Mouse (Mus musculus) CD4-positive, CD25-positive, alpha-beta regulatory T cell, adult 4 months (primary cell): ENCODE data around the gene Rps4x. TPM values are rescaled to one million over a fixed set of nuclear protein-coding genes. Genes with fewer than 3 reads are reported as not detected.
A peak's percentile ranks its signal among the peaks of the same experiment; 100 is the strongest.
"Not testable (repeated sequence)": the region's sequence is repeated elsewhere in the genome, so short reads cannot be mapped to it uniquely, and the experiment has no call there.

ENCODE experiments used
- ATAC-seq: one replicate; pipeline ENCODE4 v1.8.0; 2017
- polyA plus RNA-seq, 2 experiments: library from polyadenylated mRNA; unstranded; fragments of 100-300 nt; shearing (Covaris generic); gene quantifications; one replicate each; pipeline ENCODE4 v1.2.1; 2017

Rps4x gene
- 1,000 to 10,000 TPM; 1,685 to 1,975 TPM for polyA plus RNA-seq

DNA sequence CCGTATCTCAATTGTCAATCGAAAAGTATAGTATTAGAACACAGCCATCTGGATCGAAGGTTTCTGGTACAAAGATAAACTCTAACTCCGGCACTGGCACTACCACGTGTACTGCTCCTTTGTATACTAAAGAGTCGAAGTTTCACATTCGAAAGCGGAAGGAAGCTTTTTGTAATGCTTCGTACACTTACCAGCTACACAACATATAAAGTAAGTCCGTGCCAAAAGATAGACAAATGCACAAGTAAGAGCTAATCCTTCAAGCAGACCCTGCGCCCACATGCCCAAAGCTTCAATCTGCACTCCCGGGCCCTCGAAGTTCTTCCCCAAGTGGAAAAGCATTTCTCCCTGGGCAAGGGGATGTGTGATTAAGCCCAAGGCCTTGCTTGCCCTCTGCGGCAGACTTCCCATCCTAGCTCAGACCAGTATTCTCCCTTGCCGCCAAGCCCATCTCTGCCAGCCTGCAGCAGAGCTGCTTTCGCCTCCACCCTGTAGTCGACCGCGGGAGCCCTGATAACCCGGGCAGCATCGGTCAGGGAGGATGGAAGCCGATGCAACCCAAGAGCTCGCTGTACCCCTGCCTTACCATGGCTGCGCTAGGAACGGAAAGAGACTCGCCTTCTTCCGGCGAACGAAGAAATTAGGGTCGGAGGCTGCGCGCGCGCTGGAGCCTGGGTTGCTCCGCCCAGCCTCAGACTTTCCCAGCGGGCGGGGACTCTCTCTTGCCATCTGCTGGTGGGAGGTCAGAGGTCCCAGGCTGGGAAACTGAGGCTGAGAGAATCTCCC, at the start of gene Rps4x:
Gene Rps4x, minus strand, starts transcription at position 683 of the 786 bp plus-strand sequence.
- peak; percentile 95 for ATAC-seq

DNA sequence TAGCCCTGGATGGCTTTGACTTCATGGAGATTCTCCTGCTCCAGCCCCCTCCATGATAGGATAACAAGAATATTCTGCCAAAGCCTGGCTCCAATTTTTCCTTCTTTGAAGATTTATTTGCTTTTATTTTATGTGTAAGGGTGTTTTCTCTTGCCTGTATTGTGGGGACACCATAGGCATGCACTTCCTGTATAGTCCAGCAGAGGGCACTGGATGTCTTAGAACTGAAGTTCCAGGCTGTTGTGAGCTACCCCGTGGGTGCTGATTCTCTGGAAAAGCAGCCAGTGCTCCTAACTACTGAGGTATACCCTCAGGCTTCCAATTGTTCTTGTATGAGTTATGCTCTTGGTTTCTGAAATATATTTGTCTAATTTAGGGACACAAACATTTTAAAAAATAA, 29.9 kb upstream of the Rps4x start:
- ATAC-seq = no peak

DNA sequence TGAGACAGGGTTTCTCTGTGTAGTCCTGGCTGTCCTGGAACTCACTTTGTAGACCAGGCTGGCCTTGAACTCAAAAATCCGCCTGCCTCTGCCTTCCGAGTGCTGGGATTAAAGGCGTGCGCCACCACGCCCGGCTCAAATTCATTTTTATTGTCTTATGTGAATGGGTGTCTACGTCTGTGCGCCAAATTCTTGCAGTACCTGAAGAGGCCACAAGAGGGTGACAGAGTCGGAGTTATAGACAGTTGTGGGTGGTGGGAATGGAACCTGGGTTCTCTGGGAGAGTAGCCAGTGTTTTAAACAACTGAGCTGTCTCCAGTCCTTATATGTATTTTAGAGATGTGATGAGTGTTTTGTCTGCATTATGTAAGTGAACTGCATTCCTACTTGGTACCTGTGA, 26.2 kb upstream of the Rps4x start:
- not testable (repeated sequence) for ATAC-seq

DNA sequence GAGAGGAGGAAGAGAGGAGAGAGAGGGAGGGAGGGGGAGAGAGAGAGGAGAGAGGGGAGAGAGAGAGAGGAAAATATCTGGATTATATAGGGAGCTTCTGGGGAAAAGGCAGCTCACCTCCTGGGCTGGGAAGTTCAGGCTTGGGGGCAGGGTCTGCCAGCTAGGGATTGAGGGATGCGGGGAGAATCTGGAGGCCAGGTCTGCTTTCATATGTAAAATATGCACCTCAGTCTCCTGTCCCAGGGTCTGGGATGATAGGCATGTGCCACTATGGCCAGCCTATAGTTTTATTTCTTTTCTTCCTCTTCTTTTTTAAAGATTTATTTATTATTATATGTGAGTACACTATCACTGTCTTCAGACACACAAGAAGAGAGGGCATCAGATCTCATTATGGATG, 1.6 kb upstream of the Rps4x start:
- no peak for ATAC-seq

DNA sequence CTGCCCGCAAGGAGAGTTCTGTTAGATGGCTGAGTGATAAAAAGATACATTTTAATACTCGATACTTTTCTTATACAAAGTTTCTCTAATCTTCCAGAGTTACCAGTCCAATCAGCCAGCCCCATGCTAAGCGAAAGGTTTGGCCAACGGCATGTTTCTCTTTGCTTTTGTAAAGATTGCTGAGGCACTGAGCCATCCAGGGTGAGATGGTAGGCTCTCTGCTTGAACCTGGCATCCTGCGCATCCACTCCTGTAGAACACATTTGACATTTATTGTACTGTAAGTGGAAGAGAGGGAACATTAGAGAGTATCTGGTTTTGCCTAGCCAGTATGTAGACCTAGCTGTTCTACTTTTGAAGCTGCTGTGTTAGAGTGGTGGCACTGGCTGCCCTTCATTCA, 387 bp upstream of the Rps4x start:
- ATAC-seq = no peak

DNA sequence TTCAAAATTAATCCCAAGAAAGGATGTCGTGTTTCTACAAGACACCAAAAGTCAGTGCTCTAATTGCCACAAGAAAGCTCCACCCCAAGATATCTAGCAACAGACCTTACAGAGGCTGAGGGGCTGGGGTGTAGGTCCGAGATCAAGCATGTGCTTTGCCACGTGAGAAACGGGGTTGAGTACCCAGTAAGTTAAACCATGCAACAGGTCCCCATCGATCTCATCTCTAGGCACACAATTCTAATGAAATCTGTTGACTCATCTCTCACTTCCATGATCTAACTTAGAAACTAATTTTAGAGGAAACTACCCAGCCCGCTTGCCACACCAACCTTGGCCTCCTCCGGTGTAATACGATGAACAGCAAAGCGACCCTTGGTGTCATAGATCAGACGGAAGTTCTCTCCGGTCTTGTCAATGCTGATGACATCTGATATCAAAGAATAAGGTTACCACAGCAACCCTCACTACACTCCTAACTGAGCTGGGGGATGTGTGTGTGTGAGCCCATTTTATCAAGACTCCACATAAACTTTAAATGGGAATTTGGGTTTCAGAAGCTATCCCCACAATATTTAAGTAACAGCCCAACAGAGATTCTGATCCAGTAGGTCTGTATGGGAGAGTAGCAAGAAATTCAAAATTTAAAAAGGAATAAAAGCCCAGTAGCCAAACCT, 2.0 kb downstream of the Rps4x start:
- ATAC-seq = peak; percentile 18

DNA sequence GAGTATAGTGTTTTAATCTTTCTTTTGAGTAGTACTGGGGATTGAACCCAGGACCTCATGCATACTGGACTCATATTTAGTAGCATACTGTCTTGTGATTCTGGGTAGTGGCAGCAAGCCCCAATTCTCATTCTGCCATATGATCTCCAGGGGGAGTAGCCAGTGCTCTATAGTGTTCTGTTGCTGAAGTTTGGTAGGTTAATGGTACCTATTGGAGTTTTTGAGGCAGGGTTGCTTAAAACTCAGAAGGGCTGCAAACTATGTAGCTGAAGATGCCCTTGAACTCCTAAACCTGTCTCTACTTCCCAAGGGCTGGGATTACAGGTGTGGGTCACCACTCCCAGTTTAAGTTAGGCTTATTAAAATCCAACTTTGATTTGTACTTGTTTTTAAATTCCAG, 6.6 kb downstream of the Rps4x start:
- ATAC-seq = no peak

DNA sequence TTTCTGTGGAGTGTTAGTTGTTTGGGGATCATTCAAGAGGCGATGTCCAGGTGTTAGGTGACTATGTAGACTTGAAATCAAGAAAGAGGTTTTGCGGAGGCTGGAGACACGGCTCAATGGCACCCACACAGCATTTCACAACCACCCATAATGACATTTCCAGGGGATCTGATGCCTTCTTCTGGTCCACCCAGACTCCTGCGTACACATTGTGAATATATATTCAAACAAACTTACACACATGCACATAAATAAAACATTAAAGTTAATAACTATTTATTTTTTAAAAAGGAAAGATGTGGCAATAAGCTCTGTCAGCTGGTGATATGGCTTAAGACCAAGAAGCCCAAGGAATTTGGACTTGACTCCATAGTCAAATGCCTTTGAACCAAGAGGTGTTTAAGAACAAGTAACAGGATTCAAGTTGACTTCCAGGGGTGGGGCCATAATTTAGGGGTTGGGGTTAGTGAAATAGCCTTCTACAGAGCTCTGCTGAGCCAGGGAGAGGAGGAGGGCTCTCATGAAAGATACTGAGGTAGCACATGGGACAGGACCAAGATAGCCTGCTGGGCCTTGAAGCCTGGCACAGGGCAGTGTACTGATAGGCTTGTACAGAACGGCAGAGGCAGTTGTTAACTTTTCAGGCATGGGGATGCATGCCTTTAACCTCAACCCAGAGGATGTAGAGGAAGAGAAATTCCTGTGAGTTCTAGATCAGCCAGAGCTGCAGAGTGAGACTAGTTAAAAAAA, 13.5 kb downstream of the Rps4x start:
- ATAC-seq = no peak

DNA sequence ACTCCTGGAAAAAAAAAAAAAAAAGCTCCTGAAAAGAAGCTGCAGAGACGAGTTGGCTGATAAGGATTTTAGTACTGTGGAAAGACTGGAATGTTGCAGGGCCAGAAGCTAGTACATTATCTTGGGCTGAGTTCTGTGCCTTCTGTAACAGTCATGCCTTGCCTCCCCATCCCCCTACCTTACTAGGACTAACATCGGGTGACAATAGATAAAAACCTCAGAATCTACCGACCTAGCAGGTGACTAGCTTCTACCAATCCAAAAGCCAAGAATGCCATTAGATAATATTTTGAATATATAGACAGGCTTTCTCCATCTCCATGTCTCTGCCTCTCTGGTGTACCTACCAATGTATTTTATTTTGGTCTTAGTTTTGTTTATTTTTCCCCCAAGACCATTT, 18.3 kb downstream of the Rps4x start:
- no peak for ATAC-seq

DNA sequence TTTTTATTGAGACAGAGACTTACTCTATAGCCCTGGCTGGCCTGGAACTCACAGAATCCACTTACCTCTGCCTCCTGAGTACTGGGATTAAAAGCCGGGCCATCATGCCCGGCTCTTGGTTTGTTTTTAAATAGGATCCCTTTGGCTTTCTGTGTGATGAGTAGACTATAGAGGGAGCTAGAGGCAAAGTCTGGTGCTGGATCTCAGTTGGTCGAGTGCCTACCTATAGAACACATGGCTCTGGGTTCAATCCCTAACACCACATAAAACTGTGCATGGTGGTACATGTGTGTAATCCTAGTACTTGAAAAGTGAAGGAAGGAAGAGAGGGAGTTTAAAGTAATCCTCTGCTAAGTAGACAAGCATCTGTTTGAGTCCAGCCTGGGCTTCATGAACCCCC, 19.1 kb downstream of the Rps4x start:
- ATAC-seq = no peak

DNA sequence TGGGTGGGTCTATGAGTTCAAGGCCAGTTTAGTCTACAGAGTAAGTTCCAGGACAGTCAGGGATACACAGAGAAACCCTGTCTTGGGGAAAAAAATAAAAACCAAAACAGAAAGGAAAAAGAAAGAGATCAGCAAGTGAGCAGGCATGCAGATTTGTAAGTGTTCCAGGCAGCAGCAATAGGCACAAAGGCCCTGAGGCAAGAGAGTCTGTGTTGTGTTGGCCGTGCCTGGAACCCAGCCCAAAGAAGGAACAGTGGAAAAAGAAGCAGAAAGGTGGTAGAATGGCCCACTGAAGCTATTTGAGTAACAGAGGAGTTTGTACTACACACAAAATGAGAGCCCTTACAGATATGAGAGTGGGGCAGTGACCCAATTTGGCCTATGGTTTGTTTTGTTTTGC, 19.5 kb downstream of the Rps4x start:
- ATAC-seq = no peak

DNA sequence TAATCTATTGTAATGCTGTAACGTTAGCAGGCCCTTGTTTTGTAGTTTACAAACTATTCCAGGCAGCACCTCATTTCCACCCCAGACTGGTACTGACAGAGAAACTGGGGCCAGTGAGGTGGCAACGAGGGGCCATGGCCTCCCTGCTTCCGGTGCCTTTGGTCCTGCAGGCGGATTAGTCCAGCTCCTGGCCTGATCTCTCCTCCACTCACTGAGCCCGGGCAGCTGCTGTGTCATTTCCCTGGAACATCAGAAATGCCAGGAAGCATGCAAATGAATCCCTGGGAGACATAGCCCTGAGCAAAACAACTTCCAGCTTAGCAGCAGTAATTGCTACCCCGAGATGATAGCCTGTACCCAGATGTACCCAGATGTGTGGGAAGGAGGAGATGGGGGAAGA, 22.2 kb downstream of the Rps4x start:
- ATAC-seq = no peak

DNA sequence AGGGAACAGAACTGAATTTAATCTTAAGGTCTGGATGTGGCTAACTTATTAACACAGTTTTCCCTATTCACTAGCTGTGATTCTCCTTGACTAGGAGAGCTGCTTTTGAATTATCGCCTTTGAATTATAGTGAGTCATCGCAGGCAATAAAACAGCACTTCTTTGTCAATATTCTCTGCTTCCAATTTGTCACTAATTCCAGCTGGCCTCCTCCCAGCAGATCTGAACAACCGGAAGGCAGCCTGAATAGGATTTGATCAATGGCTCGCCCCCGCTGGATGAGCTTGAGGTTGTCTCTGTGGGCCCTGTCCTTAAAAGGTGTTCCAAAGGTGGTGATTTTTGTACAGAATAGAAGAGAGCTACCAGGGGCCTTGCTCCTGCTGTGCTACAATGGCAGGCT, 22.7 kb downstream of the Rps4x start:
- no peak for ATAC-seq

DNA sequence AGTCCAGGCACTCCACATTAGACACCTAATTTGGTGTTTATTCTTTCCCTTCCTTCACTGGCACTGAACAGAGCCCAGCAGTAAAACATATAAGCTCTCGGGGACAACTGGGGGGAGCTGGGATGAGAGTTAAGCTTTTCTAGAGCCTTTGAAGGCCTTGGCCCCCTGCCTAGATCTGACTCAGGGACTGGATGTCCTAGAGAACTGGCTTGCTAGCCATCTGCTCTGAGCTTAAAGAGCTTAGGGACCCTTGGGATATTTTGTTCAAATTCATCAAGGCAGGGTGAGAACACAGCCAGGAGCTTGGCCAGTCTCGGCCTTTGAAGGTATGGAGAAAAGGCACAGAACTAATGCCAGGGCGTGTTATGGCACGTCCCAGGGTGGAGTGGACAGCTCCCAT, 25.7 kb downstream of the Rps4x start:
- ATAC-seq = no peak

DNA sequence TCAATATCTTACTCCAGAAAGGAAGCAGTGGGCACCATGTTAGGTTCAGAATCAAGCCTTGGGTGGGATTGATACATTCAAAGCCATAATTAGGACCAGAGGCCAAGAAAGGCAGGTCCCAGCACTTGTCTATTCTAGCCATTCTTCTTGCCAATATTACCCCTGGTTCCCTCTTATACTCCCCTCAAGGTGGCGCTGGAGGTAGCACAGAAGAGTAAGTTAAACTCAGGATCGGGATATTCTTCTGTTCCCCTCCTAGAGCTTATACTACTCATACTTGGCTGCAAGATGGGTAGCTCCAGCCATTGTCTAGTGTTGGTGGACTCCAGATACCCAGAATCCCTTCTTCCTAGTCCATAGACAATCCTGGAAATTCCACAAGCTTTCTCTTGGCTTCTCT, 26.1 kb downstream of the Rps4x start:
- ATAC-seq = no peak

DNA sequence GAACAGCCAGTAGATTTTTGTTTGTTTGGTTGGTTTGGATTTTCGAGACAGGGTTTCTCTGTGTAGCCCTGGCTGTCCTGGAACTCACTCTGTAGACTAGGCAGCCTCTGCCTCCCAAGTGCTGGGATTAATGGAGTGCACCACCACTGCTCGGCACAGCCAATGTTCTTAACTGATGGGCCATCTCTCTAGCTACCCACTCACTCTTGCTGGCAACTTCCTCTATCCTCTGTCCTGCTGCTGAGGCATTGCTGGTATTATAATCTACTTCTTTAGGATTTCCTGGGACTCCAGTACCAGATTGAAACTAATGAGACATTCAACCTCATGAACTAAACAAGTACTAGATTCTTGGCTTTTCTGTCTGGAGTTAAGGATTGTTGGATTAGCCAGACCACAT, 28.7 kb downstream of the Rps4x start:
- ATAC-seq = no peak

DNA sequence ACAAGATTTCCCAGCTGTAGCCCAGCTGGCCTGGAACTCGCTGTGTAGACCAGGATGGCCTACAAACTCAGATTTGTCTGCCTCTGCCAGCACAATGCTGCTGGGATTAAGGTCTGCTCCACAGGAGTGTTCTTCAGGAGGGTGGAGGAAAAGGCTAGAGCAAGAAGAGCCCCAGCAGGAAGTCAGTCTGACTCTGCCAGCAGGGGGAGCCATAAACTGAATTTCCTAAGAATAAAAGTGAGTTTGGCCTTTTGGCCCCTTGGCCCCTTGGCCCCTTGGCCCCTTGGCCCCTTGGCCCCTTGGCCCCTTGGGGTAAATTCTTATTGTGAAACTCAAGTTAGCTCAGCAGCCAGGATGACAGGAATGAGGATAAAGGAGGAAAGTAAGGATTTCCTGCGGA, 29.4 kb downstream of the Rps4x start:
- ATAC-seq = no peak

DNA sequence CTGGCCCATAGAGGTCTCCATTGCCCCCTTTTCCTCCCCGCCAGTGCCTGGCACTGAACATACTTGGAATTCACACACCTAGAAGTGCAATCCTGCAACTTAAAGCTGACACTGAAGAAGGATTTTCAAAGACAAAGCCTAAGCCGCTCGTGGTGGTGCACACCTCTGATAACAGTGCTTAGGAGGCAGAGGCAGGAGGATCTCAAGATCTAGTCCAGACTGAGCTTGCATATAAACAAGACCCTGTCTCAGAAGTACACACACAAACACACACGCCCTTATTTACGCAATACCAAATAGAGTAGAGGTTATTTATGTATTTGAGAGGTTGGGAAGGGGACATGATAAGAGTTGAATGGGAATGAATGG, 31.8 kb downstream of the Rps4x start:
- ATAC-seq = no peak

DNA sequence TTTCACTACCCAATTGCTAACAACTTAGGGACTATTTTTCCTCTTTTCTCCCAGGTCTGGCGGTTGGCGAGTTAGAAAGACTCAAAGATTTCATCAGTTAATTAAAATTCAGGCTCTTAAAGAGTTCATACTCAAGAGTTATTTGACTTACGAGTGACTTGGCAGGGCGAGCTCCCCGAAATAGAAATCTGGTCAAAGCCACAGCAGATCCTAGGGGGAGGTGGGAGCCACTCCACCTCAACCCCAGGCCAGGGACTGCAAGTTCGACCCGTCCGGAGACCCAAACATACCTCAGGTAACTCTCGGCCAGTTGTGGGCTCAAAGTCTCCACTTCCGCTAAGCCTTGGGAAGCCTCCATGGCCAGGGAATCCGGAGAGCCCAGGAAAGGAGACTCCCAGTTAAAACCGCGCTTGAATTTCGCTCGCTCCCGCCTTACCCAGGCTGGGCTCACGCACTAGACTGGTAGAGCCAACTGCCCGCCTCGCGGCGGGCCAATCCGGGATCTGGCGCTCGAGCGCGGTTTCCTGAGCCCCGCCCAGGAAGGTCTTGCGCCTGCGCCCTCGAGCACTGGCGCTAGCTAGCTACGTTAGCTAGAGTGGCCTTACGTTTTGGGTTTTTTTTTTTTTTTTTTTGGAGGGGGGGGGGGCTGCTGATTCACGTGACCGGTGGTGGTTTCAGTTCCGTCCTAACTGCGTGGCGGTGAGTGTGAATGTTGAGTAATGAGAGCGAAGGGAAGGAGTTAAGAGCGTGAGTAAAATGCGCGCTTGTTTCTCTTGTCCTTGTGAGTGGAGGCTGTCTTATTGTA, 32.4 kb downstream of the Rps4x start, which contains the start of gene Ercc6l:
Gene Ercc6l, minus strand, starts transcription at position 474 of the 805 bp plus-strand sequence.
- ATAC-seq = peak; percentile 95

DNA sequence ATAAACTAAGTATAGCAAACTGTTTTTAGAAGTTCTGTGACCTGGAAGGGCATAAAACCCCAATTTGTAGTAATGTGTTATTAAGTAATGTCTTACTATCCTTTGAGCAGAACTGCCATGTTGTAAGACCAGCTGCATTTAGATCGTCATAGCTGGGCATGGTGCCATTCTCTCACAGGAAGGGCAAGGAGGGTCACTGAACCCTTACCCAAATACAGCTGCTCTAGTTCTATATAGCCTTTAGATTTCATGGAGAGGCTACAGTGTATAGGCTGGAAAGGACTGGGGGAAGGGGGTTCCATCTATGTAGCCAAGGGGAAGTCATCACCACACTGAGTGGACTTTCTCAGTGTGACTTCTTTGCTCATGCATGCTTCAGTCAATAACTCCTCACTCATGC, 48.0 kb downstream of the Rps4x start:
- no peak for ATAC-seq
